Mouse (Mus musculus) bone marrow macrophage, adult 2 months (primary cell): Measurements from ENCODE around the gene Neurog1. TPM values are rescaled to one million over a fixed set of nuclear protein-coding genes. Genes with fewer than 3 reads are reported as not detected.

Source experiments
- H3K27ac ChIP-seq: 2 replicates; pipeline ENCODE4 v1.5.1; 2012; ENCODE audit warnings: low read depth, low read length; ENCODE audit not compliant: insufficient read depth
- H3K4me1 ChIP-seq: 2 replicates; pipeline ENCODE4 v1.6.1; 2012; ENCODE audit warnings: low read length; ENCODE audit not compliant: control insufficient read depth, insufficient read depth
- H3K4me3 ChIP-seq: 2 replicates; pipeline ENCODE4 v1.5.1; 2012; ENCODE audit warnings: mild to moderate bottlenecking, low read length, moderate library complexity; ENCODE audit not compliant: insufficient read depth
- CTCF ChIP-seq: IDR thresholded peaks from 2 replicates; pipeline ENCODE4 v1.5.1; 2012; ENCODE audit warnings: low read depth, mild to moderate bottlenecking, low read length, moderate library complexity
- POLR2A ChIP-seq: IDR thresholded peaks from 2 replicates; pipeline ENCODE4 v1.6.1; 2012; ENCODE audit warnings: mild to moderate bottlenecking, low read depth, low read length, borderline replicate concordance
- polyA plus RNA-seq: library from polyadenylated mRNA; stranded (reverse); fragments of >200 nt; gene quantifications from 2 replicates; pipeline ENCODE4 v1.2.4, GENCODE M21; 2012; ENCODE audit not compliant: missing spikeins, insufficient read depth, insufficient read length

Neurog1 gene
- polyA plus RNA-seq = not detected in 2 replicates

DNA sequence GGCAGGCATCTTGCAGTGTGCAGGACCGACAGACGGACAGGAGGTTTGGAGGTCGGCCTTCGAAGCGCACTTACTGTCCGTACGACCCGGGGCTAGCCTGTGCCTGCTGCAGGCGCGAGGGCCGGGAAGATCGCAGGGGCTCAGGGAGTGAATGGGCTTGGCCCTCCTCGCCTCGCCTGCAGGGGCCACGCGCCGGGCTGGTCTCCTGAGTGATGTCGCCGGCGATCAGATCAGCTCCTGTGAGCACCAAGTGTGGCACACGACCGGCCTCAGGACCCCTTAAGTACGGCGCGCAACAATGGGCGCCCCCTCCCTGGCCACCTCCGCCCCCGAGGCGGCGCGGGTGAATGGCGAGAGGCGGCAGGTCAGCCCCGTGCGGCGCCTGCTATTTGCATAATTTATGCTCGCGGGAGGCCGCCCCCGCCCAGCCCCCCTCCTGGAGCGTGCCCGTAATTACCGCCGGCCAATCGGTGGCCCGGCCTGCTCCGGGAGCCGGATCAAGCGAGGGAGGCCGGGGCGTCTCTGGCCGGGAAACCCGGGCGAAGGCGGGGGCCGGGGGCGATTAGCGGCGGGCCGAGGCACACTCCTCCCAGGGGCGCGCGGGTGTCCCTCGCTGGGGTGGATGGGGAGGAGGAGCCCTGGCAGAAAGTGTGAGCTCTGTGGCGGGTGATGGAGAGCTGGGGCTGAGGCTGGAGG, at the start of gene Neurog1:
Gene Neurog1, minus strand, starts transcription at position 240 of the 696 bp plus-strand sequence.
- no peak for TF ChIP-seq POLR2A
- no peak for TF ChIP-seq CTCF
- no peak within 1 kb of the TSS for H3K4me3 ChIP-seq

DNA sequence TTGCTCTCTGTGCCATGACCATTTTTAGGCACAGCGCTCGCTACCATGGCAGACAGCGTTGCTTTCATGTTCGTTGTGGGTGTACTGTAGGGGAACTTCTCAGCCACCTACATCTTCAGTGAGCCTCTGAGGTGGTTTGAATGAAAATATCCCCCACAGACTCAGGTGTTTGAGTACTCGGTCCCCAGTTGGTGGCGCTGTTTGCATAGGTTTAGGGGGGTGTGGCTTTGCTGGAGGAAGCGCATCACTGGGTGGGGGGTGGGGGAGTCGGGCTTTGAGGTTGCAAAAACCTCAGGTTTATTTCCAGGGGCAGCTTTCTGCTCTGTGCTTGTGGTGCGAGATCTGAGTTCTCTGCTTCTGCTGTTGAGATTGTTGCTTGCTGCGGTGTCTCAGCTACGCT, 47.4 kb upstream of the Neurog1 start:
- Histone ChIP-seq H3K4me3 (no peak overlapping the region), H3K4me1 (no peaks in the 10 kb centered on the region)
- TF ChIP-seq POLR2A = no peak
- no peak for TF ChIP-seq CTCF

More for the DNA sequence above, at the start of gene Neurog1:
- Histone ChIP-seq H3K4me1 (no peaks in the 10 kb centered on the region), H3K27ac (no peak within 1 kb of the TSS)

DNA sequence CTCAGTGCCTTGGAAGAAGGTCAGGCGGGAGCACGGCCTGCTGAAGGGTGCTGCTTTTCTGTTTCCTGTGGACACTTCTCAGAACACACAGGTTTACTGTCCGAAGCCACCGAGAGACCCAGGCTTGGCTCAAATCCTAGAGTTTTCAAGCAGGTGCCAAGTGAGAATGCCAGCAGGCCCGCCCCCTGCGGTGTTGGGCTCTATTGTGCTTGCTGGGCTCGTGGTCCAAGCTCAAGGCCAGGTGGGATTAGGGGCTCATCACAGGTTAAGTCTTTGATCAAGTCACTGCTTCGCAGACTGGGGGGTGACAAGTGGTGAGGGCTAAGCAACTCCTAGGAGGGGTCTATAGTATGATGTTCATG, 44.7 kb upstream of the Neurog1 start:
- TF ChIP-seq CTCF = no peak
- TF ChIP-seq POLR2A = no peak
- no peaks in the 10 kb centered on the region for H3K4me1 ChIP-seq
- no peak overlapping the region for H3K27ac ChIP-seq
- peak overlapping the region; percentile 44 for H3K4me3 ChIP-seq

More for the DNA sequence above, 47.4 kb upstream of the Neurog1 start:
- H3K27ac ChIP-seq = no peak overlapping the region

DNA sequence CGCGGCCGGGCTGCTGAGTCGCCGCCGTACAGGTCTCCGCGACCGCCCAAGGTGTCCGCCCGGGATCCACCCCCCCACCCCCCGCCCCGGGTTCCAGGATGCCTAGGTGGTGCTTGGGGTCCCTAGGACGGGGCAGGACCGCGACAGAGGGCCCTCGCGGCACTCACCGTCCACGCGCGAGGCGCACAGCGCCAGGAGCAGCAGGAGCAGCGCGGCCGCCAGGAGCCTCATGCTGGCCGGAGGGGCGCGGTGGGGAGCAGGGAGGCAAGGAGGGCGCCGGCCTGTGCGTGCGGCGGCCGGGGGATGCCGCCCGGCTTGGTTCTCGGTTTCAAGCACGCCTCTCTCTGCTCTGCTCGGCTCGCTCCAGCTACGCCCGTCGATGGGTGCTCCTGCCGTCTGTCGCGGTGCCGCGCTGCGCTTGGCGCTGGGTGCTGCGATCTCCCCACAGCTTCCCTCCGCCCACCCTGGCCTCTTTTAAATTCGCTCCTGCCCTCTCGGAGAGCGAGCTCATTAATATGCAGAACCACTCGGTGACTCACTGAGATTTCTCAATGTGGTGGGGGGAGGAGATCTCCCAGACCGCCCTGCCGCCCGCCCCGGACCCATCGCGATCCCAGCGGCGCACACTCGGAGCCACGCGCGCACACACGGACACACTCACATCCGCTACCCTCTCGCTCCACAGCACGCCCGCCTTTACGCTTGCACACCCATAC, 44.1 kb upstream of the Neurog1 start, which contains the start of gene Cxcl14:
Gene Cxcl14, minus strand, starts transcription at position 609 of the 716 bp plus-strand sequence.
- H3K4me3 ChIP-seq = peak within 1 kb of the TSS; percentile 44
- no peak within 1 kb of the TSS for H3K27ac ChIP-seq
- TF ChIP-seq CTCF = no peak
- no peak for TF ChIP-seq POLR2A
- H3K4me1 ChIP-seq = no peaks in the 10 kb centered on the region

DNA sequence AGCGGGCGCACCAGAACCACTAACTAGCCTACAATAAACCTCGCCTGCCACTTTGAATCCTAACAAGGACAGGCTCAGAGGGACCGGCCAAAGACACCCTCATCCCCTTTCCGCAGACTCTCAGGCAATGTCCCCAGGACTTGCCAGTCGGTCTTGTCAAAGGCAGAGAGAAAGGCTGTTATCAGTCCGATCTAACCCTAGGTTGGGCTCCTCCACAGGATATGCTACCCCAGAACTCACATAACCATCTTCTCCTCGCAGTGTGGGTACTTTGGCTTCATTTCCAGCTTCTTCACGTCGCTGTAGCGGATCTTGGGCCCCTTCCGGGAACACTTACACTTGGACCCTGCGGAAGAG, 43.6 kb upstream of the Neurog1 start:
- TF ChIP-seq POLR2A (no peak), CTCF (no peak)
- Histone ChIP-seq H3K4me1 (no peaks in the 10 kb centered on the region), H3K4me3 (peak overlapping the region; percentile 44), H3K27ac (no peak overlapping the region)

GRCm38 (mm10) chr13:56294908-56295307, 42.9 kb upstream of the Neurog1 start:
- no peaks in the 10 kb centered on the region for H3K4me1 ChIP-seq
- H3K27ac ChIP-seq = no peak overlapping the region
- no peak for TF ChIP-seq POLR2A
- no peak for TF ChIP-seq CTCF
- no peak overlapping the region for H3K4me3 ChIP-seq

DNA sequence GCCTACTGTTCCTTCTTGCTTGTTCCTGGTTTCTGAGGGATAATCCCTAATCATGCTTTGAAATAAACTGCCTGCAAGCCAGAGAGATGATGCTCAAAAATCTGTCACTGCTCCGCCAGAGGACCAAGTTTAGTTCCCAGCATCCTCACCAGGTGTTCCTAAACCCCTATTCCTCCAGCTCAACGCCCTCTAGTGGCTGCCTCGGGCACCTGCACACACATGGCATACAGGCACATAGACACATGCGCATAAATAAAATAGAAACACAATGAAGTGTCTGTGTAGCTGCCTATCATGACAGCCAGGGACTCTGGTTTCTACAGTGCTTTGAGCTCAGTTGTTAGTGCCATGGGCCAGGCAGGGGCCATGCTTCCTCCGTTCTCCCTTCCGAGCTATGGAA, 38.0 kb upstream of the Neurog1 start:
- H3K4me1 ChIP-seq = no peaks in the 10 kb centered on the region
- no peak for TF ChIP-seq POLR2A
- no peak for TF ChIP-seq CTCF
- H3K4me3 ChIP-seq = no peak overlapping the region
- H3K27ac ChIP-seq = no peak overlapping the region

DNA sequence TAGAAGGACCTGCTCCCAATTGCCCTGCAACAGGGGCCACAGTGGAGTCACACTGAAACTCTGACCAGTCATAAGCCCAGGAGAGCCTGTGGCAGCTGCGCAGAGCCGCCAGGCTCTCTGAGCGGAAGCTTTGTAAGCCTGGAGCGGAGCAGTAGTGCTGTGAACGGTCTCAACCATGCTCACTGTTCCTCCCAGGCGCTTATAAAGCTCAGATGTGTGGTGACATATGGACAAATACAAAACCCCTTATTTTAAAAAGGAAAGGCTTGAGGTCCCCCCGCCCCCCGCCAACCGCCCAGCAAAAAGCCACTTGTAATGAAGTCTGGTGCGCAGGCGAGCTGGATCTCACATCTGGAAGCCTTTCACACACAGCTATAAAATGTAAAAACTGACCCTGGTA, 37.3 kb upstream of the Neurog1 start:
- TF ChIP-seq CTCF = no peak
- no peak for TF ChIP-seq POLR2A
- Histone ChIP-seq H3K4me1 (no peaks in the 10 kb centered on the region), H3K27ac (no peak overlapping the region), H3K4me3 (no peak overlapping the region)

GRCm38 (mm10) chr13:56288601-56289000, 36.6 kb upstream of the Neurog1 start:
- Histone ChIP-seq H3K4me1 (no peaks in the 10 kb centered on the region), H3K27ac (no peak overlapping the region), H3K4me3 (no peak overlapping the region)
- TF ChIP-seq POLR2A (no peak), CTCF (no peak)

DNA sequence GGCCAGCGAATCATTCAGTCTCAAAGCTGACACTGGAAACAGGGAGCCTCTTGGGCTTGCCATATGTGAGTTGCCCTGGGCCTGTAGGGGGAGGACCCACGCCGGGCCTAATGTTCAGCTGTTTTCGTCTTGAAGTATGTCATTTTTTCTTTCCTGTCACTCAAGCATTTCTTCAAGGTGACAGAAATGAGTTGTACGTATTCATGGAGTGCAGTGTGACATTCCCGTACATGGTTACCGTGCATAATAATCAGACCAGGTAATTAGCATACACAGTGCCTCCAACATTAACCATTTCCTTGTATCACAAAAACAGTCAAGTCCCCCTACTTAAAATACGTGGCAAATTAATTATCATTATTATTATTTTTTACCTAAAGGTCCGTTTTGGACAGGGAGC, 35.1 kb upstream of the Neurog1 start:
- Histone ChIP-seq H3K4me1 (no peaks in the 10 kb centered on the region), H3K4me3 (no peak overlapping the region), H3K27ac (no peak overlapping the region)
- TF ChIP-seq POLR2A (no peak), CTCF (no peak)
